Mouse (Mus musculus) bone marrow macrophage, adult 2 months (primary cell): ENCODE data around the gene Hsd11b2.

Experiments used
- CTCF ChIP-seq: IDR thresholded peaks from 2 replicates; pipeline ENCODE4 v1.5.1; 2012; ENCODE audit warnings: low read depth, mild to moderate bottlenecking, low read length, moderate library complexity
- POLR2A ChIP-seq: IDR thresholded peaks from 2 replicates; pipeline ENCODE4 v1.6.1; 2012; ENCODE audit warnings: mild to moderate bottlenecking, low read depth, low read length, borderline replicate concordance

DNA sequence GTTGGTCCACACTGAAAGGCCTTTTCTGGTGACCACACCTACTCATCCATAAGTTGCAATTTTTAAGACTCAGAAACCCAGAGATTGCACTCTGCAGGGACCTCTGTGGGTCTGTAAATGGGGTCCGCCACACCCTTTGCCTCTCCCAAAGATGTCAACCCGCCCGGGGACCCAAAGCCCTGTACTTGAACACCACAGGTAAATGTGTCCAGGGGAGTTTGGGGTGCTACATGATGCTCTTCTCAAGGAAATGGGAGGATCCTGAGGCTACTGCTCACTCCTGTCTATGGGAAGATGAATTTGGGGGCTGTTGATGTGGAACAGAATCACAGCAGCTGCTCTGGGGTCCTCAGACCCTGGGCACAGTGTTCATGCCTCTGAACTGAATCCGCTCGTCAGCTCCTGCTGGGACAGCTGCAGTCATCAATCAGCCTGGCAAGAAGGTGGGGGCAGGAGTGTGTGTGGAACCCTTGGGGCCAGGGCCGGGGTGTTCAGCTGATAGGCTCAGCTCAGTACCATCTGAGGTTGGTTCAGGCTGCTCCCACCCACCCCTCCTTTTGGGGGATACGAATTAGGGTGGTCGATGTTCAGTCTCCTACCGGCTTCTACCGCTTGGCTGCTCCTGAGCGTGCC lies 47.8 kb upstream of the Hsd11b2 start:
- TF ChIP-seq CTCF: 0 out of 2 replicates have a peak, but pooled peaks have one; percentile 6
- TF ChIP-seq POLR2A: no peak
